Mouse (Mus musculus): ENCODE measurements around the gene Trim38.

Gene Trim38

GRCm38 (mm10) chr13:23761871-23762821 is 7.6 kb upstream of the Trim38 start, which contains the start of gene Hist1h3a:
TSS of gene Hist1h3a (minus strand) at chr13:23762386.
- peak; percentile 59 to 63 for DNase-seq (ENCODE audit: low spot score in 2 of 2)

GRCm38 (mm10) chr13:23763242-23763585 is 6.5 kb upstream of the Trim38 start:
- no peak for DNase-seq (ENCODE audit: low spot score in 2 of 2)

- peak; percentile 82 to 86 for DNase-seq (ENCODE audit: low spot score in 2 of 2)
These were observed 6.0 kb upstream of the Trim38 start, which contains the start of gene Hist1h1a for GRCm38 (mm10) chr13:23763586-23764323. TSS of gene Hist1h1a (plus strand) at chr13:23763666.

- no peak for DNase-seq (ENCODE audit: low spot score in 2 of 2)
These were observed 5.2 kb upstream of the Trim38 start for GRCm38 (mm10) chr13:23764324-23765171.

- DNase-seq (ENCODE audit: low spot score in 2 of 2), result no peak
These were observed 4.6 kb upstream of the Trim38 start for GRCm38 (mm10) chr13:23765172-23765513.

- DNase-seq (ENCODE audit: low spot score in 2 of 2), result no peak
These were observed 2.9 kb upstream of the Trim38 start for GRCm38 (mm10) chr13:23766772-23767171.

- no peak for DNase-seq (ENCODE audit: low spot score in 2 of 2)
These were observed 797 bp upstream of the Trim38 start for GRCm38 (mm10) chr13:23768834-23769397.

GRCm38 (mm10) chr13:23772561-23773313 is 3.0 kb downstream of the Trim38 start:
- peak; percentile 36 to 39 for DNase-seq (ENCODE audit: low spot score in 2 of 2)

GRCm38 (mm10) chr13:23778339-23778738 is 8.6 kb downstream of the Trim38 start:
- no peak for DNase-seq (ENCODE audit: low spot score in 2 of 2)

GRCm38 (mm10) chr13:23779025-23779424 is 9.3 kb downstream of the Trim38 start:
- no peak for DNase-seq (ENCODE audit: low spot score in 2 of 2)

- DNase-seq (ENCODE audit: low spot score in 2 of 2), result peak; percentile 46 to 70
These were observed 22.8 kb downstream of the Trim38 start for GRCm38 (mm10) chr13:23792520-23792919.

GRCm38 (mm10) chr13:23799405-23799804 is 29.7 kb downstream of the Trim38 start:
- no peak for DNase-seq (ENCODE audit: low spot score in 2 of 2)

- no peak for DNase-seq (ENCODE audit: low spot score in 2 of 2)
These were observed 34.8 kb downstream of the Trim38 start for GRCm38 (mm10) chr13:23804532-23804931.

- no peak for DNase-seq (ENCODE audit: low spot score in 2 of 2)
These were observed 36.8 kb downstream of the Trim38 start, which contains the start of gene Slc17a2 for GRCm38 (mm10) chr13:23806422-23807052. TSS of gene Slc17a2 (plus strand) at chr13:23806993.

GRCm38 (mm10) chr13:23816148-23816547 is 46.4 kb downstream of the Trim38 start:
- no peak for DNase-seq (ENCODE audit: low spot score in 2 of 2)

GRCm38 (mm10) chr13:23820179-23820940 is 50.6 kb downstream of the Trim38 start:
- DNase-seq (ENCODE audit: low spot score in 2 of 2), result no peak

- DNase-seq (ENCODE audit: low spot score in 2 of 2), result no peak
These were observed 52.5 kb downstream of the Trim38 start for GRCm38 (mm10) chr13:23822213-23822612.

GRCm38 (mm10) chr13:23826606-23827005 is 56.9 kb downstream of the Trim38 start:
- no peak for DNase-seq (ENCODE audit: low spot score in 2 of 2)

GRCm38 (mm10) chr13:23833053-23833452 is 63.3 kb downstream of the Trim38 start:
- DNase-seq (ENCODE audit: low spot score in 2 of 2), result peak; percentile 33 to 45
